Mouse (Mus musculus) MEL (cell line): ENCODE data around the gene Syt8. TPM values are rescaled to one million over a fixed set of nuclear protein-coding genes. Genes with fewer than 3 reads are reported as not detected.

Experiments used
- DNase-seq: peaks from one replicate; pipeline ENCODE4 v3.0.0; 2011; ENCODE audit warnings: low read depth, low spot score
- H3K27ac ChIP-seq: 2 replicates; pipeline ENCODE4 v1.5.1; 2012; ENCODE audit warnings: low read depth, mild to moderate bottlenecking, control low read depth, low read length, moderate library complexity; ENCODE audit not compliant: control insufficient read depth
- H3K27me3 ChIP-seq, 2 experiments: fragments of 150-350 bp in 1 of 2; sonication (generic) in 1 of 2; 2 replicates each; pipeline ENCODE4 v1.6.1; 2012; ENCODE audit warnings: low read length in 2 of 2, mild to moderate bottlenecking in 2 of 2, improper control_type of control experiment in 1 of 2, moderate library complexity in 1 of 2; ENCODE audit not compliant: insufficient read depth in 2 of 2, control insufficient read depth in 1 of 2
- H3K36me3 ChIP-seq, 2 experiments: 2 replicates each; pipeline ENCODE4 v1.6.1; 2012 to 2014; ENCODE audit warnings: low read length in 2 of 2, improper control_type of control experiment in 1 of 2, inconsistent platforms in 1 of 2, mild to moderate bottlenecking in 1 of 2; ENCODE audit not compliant: insufficient read depth in 2 of 2, control insufficient read depth in 1 of 2
- H3K4me1 ChIP-seq, 2 experiments: fragments of 150-350 bp in 1 of 2; sonication (generic) in 1 of 2; 2 replicates each; pipeline ENCODE4 v1.6.1; 2012; ENCODE audit warnings: low read length in 2 of 2, improper control_type of control experiment in 1 of 2, mild to moderate bottlenecking in 1 of 2; ENCODE audit not compliant: insufficient read depth in 2 of 2, control insufficient read depth in 1 of 2
- H3K4me3 ChIP-seq, 2 experiments: fragments of 150-350 bp in 1 of 2; sonication (generic) in 1 of 2; 2 replicates each; pipeline ENCODE4 v1.5.1; 2012; ENCODE audit warnings: low read depth in 2 of 2, low read length in 2 of 2, mild to moderate bottlenecking in 2 of 2, moderate library complexity in 2 of 2, control low read depth in 1 of 2, improper control_type of control experiment in 1 of 2; ENCODE audit not compliant: control insufficient read depth in 1 of 2, insufficient read depth in 1 of 2
- H3K79me2 ChIP-seq: 2 replicates; pipeline ENCODE4 v1.6.1; 2012; ENCODE audit warnings: mild to moderate bottlenecking, low read length, moderate library complexity; ENCODE audit not compliant: control insufficient read depth, poor library complexity, insufficient read depth
- H3K9ac ChIP-seq: 2 replicates; pipeline ENCODE4 v1.6.1; 2012; ENCODE audit warnings: low read depth, mild to moderate bottlenecking, control low read depth, low read length, moderate library complexity; ENCODE audit not compliant: control insufficient read depth, poor library complexity, severe bottlenecking
- H3K9me3 ChIP-seq: fragments of 150-350 bp; sonication (generic); replicated peaks from 2 replicates; pipeline ENCODE4 v1.6.1; 2012; ENCODE audit warnings: mild to moderate bottlenecking, low read length, improper control_type of control experiment, moderate library complexity; ENCODE audit not compliant: insufficient read depth
- CHD1 ChIP-seq: IDR thresholded peaks from 2 replicates; pipeline ENCODE4 v1.6.1; 2012; ENCODE audit warnings: low read depth, mild to moderate bottlenecking, inconsistent platforms, low read length, improper control_type of control experiment
- CTCF ChIP-seq, 3 experiments: IDR thresholded peaks in 2 of 3; conservative IDR thresholded peaks in 1 of 3; 2 replicates each; pipeline ENCODE4 v1.5.1; 2011 to 2012; ENCODE audit warnings: low read length in 3 of 3, low read depth in 2 of 3, mild to moderate bottlenecking in 2 of 3, improper control_type of control experiment in 1 of 3, inconsistent platforms in 1 of 3, mixed read lengths in 1 of 3, moderate library complexity in 1 of 3; ENCODE audit not compliant: control insufficient read depth in 1 of 3, insufficient read depth in 1 of 3, poor library complexity in 1 of 3, severe bottlenecking in 1 of 3
- E2F4 ChIP-seq: IDR thresholded peaks from 2 replicates; pipeline ENCODE4 v1.6.1; 2011; ENCODE audit warnings: low read depth, low read length, improper control_type of control experiment, borderline replicate concordance
- ETS1 ChIP-seq: IDR thresholded peaks from 2 replicates; pipeline ENCODE4 v1.6.1; 2012; ENCODE audit warnings: low read depth, mild to moderate bottlenecking, inconsistent platforms, low read length, improper control_type of control experiment, moderate library complexity
- GABPA ChIP-seq: IDR thresholded peaks from 2 replicates; pipeline ENCODE4 v1.6.1; 2012; ENCODE audit warnings: low read depth, mild to moderate bottlenecking, inconsistent platforms, low read length, improper control_type of control experiment, moderate library complexity
- GATA1 ChIP-seq: IDR thresholded peaks from 2 replicates; pipeline ENCODE4 v1.6.1; 2011; ENCODE audit warnings: low read depth, low read length, improper control_type of control experiment
- HCFC1 ChIP-seq: IDR thresholded peaks from 2 replicates; pipeline ENCODE4 v1.6.1; 2012; ENCODE audit warnings: low read depth, mild to moderate bottlenecking, inconsistent platforms, low read length, improper control_type of control experiment, moderate library complexity
- KAT2A ChIP-seq: conservative IDR thresholded peaks from 2 replicates; pipeline ENCODE4 v1.6.1; 2012; ENCODE audit warnings: low read depth, low read length, improper control_type of control experiment, inconsistent platforms
- MAZ ChIP-seq: IDR thresholded peaks from 2 replicates; pipeline ENCODE4 v1.6.1; 2012; ENCODE audit warnings: low read depth, mild to moderate bottlenecking, inconsistent platforms, low read length, improper control_type of control experiment
- MEF2A ChIP-seq: IDR thresholded peaks from 2 replicates; pipeline ENCODE4 v1.6.1; 2014; ENCODE audit warnings: low read depth, mild to moderate bottlenecking, inconsistent platforms, low read length, improper control_type of control experiment; ENCODE audit not compliant: poor library complexity, insufficient replicate concordance, severe bottlenecking; ENCODE audit errors: extremely low read depth
- MXI1 ChIP-seq: IDR thresholded peaks from 2 replicates; pipeline ENCODE4 v1.6.1; 2011; ENCODE audit warnings: mild to moderate bottlenecking, low read depth, low read length, improper control_type of control experiment
- MYB ChIP-seq: IDR thresholded peaks from 2 replicates; pipeline ENCODE4 v1.6.1; 2011; ENCODE audit warnings: mild to moderate bottlenecking, low read depth, low read length, improper control_type of control experiment
- MYC ChIP-seq: IDR thresholded peaks from 2 replicates; pipeline ENCODE4 v1.6.1; 2011; ENCODE audit warnings: low read depth, mild to moderate bottlenecking, low read length, improper control_type of control experiment, moderate library complexity
- NRF1 ChIP-seq: IDR thresholded peaks from 2 replicates; pipeline ENCODE4 v1.6.1; 2014; ENCODE audit warnings: low read depth, mild to moderate bottlenecking, inconsistent platforms, low read length, improper control_type of control experiment, moderate library complexity; ENCODE audit not compliant: poor library complexity, insufficient read depth, severe bottlenecking
- POLR2AphosphoS2 ChIP-seq: IDR thresholded peaks from 2 replicates; pipeline ENCODE4 v1.6.1; 2011; ENCODE audit warnings: low read length, improper control_type of control experiment
- RCOR1 ChIP-seq: IDR thresholded peaks from 2 replicates; pipeline ENCODE4 v1.6.1; 2012; ENCODE audit warnings: low read depth, mild to moderate bottlenecking, inconsistent platforms, low read length, improper control_type of control experiment
- SMC3 ChIP-seq: IDR thresholded peaks from 2 replicates; pipeline ENCODE4 v1.6.1; 2011; ENCODE audit warnings: low read depth, low read length, improper control_type of control experiment
- TCF12 ChIP-seq: IDR thresholded peaks from 2 replicates; pipeline ENCODE4 v1.6.1; 2014; ENCODE audit warnings: low read depth, mild to moderate bottlenecking, inconsistent platforms, low read length, improper control_type of control experiment, moderate library complexity
- UBTF ChIP-seq: IDR thresholded peaks from 2 replicates; pipeline ENCODE4 v1.6.1; 2012; ENCODE audit warnings: low read depth, mild to moderate bottlenecking, inconsistent platforms, low read length, improper control_type of control experiment, moderate library complexity, borderline replicate concordance; ENCODE audit not compliant: insufficient read depth
- USF1 ChIP-seq: IDR thresholded peaks from 2 replicates; pipeline ENCODE4 v1.6.1; 2014; ENCODE audit warnings: low read depth, mild to moderate bottlenecking, inconsistent platforms, low read length, improper control_type of control experiment, moderate library complexity
- ZC3H11A ChIP-seq: IDR thresholded peaks from 2 replicates; pipeline ENCODE4 v1.6.1; 2012; ENCODE audit warnings: low read depth, mild to moderate bottlenecking, inconsistent platforms, low read length, improper control_type of control experiment
- ZKSCAN1 ChIP-seq: IDR thresholded peaks from 2 replicates; pipeline ENCODE4 v1.6.1; 2012; ENCODE audit warnings: low read depth, mild to moderate bottlenecking, inconsistent platforms, low read length, improper control_type of control experiment, moderate library complexity
- polyA plus RNA-seq, 2 experiments: library from polyadenylated mRNA; stranded (reverse) in 1 of 2; unstranded in 1 of 2; fragments of >175 nt in 1 of 2; fragments of >200 nt in 1 of 2; gene quantifications; 2 replicates each; pipeline versions ENCODE4 v1.2.1 to v1.2.4; 2012; ENCODE audit warnings: low replicate concordance in 2 of 2, low read depth in 1 of 2; ENCODE audit not compliant: insufficient read length in 2 of 2, insufficient read depth in 1 of 2, missing spikeins in 1 of 2
- total RNA-seq: library from RNA; depleted of rRNA; stranded (reverse); fragments of 300-350 nt; gene quantifications from 2 replicates; pipeline ENCODE4 v1.2.3, GENCODE M21; 2012

The Syt8 gene
- total and polyA plus RNA-seq, 3 experiments, result not detected

DNA sequence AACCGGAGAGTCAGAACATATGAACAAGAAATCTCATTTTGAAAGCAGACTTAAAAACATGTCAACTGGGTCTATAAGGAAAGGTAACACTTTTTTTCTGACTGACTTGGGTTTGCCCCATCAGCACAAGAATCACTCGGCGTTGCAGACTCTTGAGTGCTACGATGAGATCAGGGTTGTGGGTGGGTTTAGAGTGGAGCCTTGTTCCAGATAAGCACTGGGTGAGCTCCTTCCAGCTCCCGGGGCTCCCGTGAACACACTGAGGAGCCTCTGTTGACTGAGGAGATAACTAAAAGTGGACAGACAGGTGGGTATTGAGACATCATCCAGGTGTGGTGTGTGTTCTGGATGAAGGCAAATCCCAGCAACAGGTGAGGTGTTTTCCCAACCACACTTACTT lies 21.4 kb upstream of the Syt8 start:
- Histone ChIP-seq H3K27me3 (no peaks in the 10 kb centered on the region), H3K9ac (no peak overlapping the region), H3K79me2 (no peaks in the 10 kb centered on the region), H3K4me1 (peaks cover 0 to 12% of the 10 kb centered on the region in 2 experiments; a peak in 1 of 4 replicates), H3K36me3 (peaks cover 0 to 2% of the 10 kb centered on the region in 2 experiments; a peak in 1 of 4 replicates), H3K4me3 (no peak overlapping the region), H3K27ac (no peak overlapping the region), H3K9me3 (no peaks in the 10 kb centered on the region)
- no peak for DNase-seq
- no peak for TF ChIP-seq MEF2A
- TF ChIP-seq ZC3H11A, result no peak
- TF ChIP-seq GABPA, result no peak
- no peak for TF ChIP-seq MYC
- no peak for TF ChIP-seq CTCF (IDR thresholded peaks at IDR 0.05 in 2 of 3, conservative IDR thresholded peaks at IDR 0.05 in 1 of 3; ENCODE audit: control insufficient read depth in 1 of 3, insufficient read depth in 1 of 3, low read depth in 2 of 3, low read length in 3 of 3, poor library complexity in 1 of 3, severe bottlenecking in 1 of 3)
- TF ChIP-seq CHD1, result no peak
- TF ChIP-seq POLR2AphosphoS2, result no peak
- TF ChIP-seq MYB, result no peak
- no peak for TF ChIP-seq NRF1
- TF ChIP-seq RCOR1, result no peak
- no peak for TF ChIP-seq KAT2A
- no peak for TF ChIP-seq MAZ
- TF ChIP-seq MXI1, result no peak
- no peak for TF ChIP-seq ZKSCAN1
- TF ChIP-seq TCF12, result no peak
- TF ChIP-seq UBTF, result no peak
- TF ChIP-seq ETS1, result no peak

GRCm38 (mm10) chr7:142415314-142415713 lies 19.3 kb upstream of the Syt8 start:
- H3K27ac ChIP-seq, result no peak overlapping the region
- no peak overlapping the region for H3K4me3 ChIP-seq
- no peaks in the 10 kb centered on the region for H3K27me3 ChIP-seq
- TF ChIP-seq HCFC1, result no peak
- no peak for TF ChIP-seq MEF2A
- TF ChIP-seq SMC3, result no peak
- TF ChIP-seq MYC, result no peak
- TF ChIP-seq TCF12, result no peak
- TF ChIP-seq ETS1, result no peak
- no peak for TF ChIP-seq POLR2AphosphoS2
- TF ChIP-seq MAZ, result no peak
- no peak for TF ChIP-seq E2F4
- TF ChIP-seq MXI1, result no peak
- no peak for TF ChIP-seq GATA1
- TF ChIP-seq USF1, result no peak
- H3K9me3 ChIP-seq, result no peaks in the 10 kb centered on the region
- H3K79me2 ChIP-seq, result no peaks in the 10 kb centered on the region
- no peak overlapping the region for H3K9ac ChIP-seq
- peaks cover 6 to 21% of the 10 kb centered on the region in 2 experiments; a peak in 3 of 4 replicates for H3K4me1 ChIP-seq
- peaks cover 0 to 8% of the 10 kb centered on the region in 2 experiments; a peak in 2 of 4 replicates for H3K36me3 ChIP-seq
- no peak for DNase-seq
